Mouse (Mus musculus): ENCODE data around the gene Zfp280b. TPM values are rescaled to one million over a fixed set of nuclear protein-coding genes. Genes with fewer than 3 reads are reported as not detected.
A peak's percentile ranks its signal among the peaks of the same experiment; 100 is the strongest.
"Not testable (repeated sequence)": the region's sequence is repeated elsewhere in the genome, so short reads cannot be mapped to it uniquely, and the experiment has no call there.

Gene Zfp280b
- 1 to 10 TPM; 9.6 to 9.7 TPM for polyA plus RNA-seq (2017; shearing (Covaris generic))

DNA sequence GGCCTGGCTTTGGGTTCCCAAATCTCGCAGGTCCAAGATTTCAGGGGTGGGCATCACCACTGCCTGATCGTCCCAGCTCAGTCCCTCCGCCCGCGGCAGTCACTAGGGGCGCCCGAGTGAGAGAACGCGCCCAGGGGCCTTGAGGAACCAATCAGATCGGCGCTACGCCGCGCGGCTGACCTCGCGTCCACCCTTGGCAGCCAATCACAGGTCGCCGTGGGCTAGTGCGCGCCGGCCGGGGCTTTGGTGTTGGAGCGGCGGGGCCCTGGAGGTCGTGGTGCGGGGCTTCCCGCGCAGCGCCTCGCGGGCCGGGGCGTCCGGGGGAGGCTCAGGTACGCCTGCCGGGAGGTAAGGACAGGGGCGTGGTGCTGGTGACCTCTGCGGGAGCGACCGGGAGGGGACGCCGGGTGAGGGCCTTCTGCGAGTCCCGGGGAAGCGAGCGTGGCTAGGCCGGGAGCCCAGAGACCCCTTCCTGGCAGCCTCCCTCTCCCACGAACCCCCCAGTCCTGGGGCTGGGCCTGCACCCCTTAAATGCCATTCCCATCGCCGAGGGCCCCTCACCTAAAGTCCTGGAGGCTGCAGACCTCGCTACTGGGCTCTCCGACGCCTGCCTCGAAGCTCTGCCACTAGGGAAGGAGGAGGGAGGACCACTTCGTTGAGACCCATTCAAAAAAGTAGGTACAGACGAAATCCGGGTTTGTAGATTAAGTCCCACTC lies at the start of gene Zfp280b:
Gene Zfp280b, plus strand, starts transcription at position 249 of the 717 bp plus-strand sequence.
- ATAC-seq, result peak; percentile 91

- no peak for ATAC-seq
Observed at GRCm38 (mm10) chr10:75990430-75991042, 41.9 kb upstream of the Zfp280b start.

GRCm38 (mm10) chr10:75993616-75994240 lies 38.7 kb upstream of the Zfp280b start:
- no peak for ATAC-seq

GRCm38 (mm10) chr10:75994531-75995210 lies 37.8 kb upstream of the Zfp280b start:
- ATAC-seq, result not testable (repeated sequence)

- no peak for ATAC-seq
Observed at GRCm38 (mm10) chr10:75995463-75995862, 37.0 kb upstream of the Zfp280b start.

DNA sequence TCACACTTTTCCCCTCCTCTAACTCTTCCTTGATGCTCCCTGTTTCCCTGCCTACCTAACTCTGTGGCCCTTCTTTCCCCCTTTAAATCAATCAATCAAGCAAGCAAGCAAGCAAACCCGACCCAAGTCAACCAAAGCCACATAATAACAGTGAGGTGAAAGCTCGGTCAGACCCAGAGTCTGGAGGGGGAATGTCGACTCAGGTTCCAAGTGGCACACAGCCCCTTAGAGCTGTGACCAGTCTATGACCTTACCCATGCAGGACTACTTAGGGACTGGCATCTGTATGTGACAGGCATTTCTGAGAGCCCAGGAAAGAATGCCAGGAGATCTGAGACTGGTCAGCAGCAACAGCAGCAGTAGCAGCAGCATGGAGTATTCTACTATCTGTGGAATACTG lies 36.1 kb upstream of the Zfp280b start:
- no peak for ATAC-seq

GRCm38 (mm10) chr10:76001160-76001559 lies 31.3 kb upstream of the Zfp280b start:
- no peak for ATAC-seq

GRCm38 (mm10) chr10:76002101-76002521 lies 30.3 kb upstream of the Zfp280b start:
- no peak for ATAC-seq

GRCm38 (mm10) chr10:76002615-76003014 lies 29.8 kb upstream of the Zfp280b start:
- ATAC-seq, result no peak

DNA sequence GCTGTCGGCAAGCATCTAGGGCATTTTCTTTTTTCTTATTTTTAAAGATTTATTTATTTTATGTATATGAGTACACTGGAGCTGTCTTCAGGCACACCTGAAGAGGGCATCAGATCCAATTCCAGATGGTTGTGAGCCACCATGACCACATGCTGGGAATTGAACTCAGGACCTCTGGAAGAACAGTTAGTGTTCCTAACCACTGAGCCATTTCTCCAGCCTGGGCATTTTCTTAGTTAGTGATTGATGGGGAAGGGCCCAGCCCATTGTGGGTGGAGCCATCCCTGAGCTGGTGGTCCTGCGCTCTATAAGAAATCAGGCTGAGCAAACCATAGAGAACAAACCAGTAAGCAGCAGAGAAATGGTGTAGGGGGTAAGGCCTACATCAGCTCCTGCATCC lies 29.2 kb upstream of the Zfp280b start:
- no peak for ATAC-seq

GRCm38 (mm10) chr10:76006385-76006784 lies 26.1 kb upstream of the Zfp280b start:
- peak; percentile 99 for ATAC-seq

DNA sequence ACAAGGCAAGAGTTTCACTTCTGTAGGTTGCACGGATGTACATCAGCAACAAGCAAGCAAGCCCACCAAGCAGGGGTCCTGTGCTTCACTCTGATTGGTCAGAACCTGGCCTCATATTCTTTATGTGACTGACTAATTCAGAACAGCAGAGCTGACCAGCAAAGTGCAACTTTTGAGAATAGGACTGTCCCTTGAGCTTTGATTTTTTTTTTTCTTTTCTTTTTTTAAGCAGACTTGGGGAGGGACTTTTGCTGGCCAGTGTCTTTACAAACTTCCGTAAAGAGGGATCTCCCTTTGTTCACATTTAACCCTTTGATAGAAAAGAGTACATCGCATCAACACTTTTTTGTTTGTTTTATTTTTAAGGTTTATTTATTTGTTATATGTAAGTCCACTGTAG lies 22.6 kb upstream of the Zfp280b start:
- no peak for ATAC-seq

DNA sequence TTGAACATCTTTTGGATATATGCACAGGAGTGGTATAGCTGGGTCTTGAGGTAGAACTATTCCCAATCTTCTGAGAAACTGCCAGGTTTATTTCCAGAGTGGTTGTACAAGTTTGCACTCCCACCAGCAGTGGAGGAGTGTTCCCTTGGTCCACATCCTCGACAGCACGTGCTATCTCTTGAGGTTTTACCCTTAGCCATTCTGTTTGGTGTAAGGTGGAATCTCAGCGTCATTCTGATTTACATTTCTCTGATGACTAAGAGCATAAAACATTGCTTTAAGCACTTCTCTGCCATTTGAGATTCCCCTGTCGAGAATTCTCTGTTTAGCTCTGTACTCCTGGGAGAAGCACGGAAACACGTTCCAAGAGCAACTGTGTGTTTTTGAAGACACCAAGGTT lies 19.5 kb upstream of the Zfp280b start:
- ATAC-seq, result no peak

GRCm38 (mm10) chr10:76016886-76017285 lies 15.6 kb upstream of the Zfp280b start:
- ATAC-seq, result no peak

DNA sequence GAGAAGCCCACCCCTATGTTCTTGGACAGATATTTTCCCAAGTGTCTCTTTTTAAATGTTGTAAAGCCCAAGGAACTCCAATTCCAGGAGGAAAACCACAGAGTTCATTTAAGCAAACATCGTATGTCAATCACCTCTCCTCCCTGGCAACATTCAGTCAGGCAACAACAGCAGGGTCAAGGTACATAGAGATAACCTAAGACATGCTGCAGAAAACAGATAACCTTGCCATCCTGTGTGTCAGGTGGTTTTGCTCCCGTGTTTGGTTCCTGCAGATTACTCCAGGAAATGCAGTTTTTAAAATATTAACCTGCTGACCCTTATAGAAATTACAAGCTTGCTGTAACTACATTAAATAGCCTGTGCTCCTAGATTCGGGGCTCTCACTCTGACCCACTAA lies 10.7 kb upstream of the Zfp280b start:
- ATAC-seq, result no peak

- ATAC-seq, result no peak
Observed at GRCm38 (mm10) chr10:76023921-76024320, 8.5 kb upstream of the Zfp280b start.

- ATAC-seq, result no peak
Observed at GRCm38 (mm10) chr10:76025470-76026190, 6.8 kb upstream of the Zfp280b start.

DNA sequence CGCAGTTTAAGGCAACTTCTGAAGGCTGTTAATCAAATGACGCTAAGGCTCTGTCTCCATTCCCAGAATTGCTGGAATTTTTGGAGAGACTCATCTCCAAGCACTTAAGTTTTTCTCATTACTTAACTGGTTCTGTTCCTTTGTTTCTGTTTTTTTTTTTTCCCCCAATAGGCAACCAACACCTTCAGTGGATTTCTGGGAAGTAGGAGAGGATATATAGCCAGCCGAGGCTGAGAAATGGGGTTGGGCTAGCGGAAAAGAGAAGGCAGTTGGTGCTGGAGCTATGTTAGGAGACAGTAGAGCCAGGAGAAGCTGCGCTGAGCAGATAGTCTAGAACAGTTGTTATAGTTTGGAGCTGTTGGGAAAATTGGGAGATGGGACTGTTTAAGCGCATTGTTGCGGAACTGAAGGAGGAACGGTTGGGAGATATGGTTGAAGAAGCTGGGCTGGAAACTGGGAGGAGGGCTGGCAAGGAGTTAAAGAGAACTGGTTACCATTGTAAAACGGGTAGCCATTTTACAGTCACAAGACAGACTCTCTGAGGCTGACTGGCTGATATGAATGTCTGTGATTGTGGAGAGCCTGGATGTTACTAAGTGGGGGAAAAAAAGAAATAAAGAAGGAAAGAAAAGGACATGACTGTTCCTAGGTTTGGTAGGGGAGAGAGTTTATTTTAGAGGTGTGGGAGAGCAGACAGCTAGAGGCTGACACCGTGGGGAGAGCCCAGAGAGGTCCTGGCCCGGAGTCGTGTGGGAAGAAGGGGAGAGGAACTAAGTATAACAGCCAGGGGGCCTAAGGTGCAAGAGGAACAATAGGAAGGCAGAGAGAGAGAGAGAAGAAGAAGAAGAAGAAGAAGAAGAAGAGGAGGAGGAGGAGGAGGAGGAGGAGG lies 5.1 kb upstream of the Zfp280b start:
- ATAC-seq, result no peak

DNA sequence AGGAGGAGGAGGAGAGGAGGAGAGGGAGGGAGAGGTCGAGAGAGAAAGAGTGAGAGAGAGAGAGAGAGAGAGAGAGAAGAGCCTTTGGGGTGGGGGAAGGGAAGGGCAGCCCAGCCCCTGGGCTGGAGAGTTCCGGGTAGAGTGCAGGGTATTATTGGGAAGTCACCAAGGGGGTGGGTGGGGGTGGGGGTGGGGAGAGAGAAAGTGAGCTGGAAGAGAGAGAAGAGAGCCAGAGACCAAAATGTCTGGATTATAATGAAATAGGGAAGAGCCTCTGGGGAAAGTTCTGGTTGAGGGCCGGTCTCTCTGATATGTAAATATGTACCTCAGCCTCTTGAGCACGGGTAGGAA lies 4.5 kb upstream of the Zfp280b start:
- no peak for ATAC-seq

GRCm38 (mm10) chr10:76028396-76028795 lies 4.1 kb upstream of the Zfp280b start:
- no peak for ATAC-seq

DNA sequence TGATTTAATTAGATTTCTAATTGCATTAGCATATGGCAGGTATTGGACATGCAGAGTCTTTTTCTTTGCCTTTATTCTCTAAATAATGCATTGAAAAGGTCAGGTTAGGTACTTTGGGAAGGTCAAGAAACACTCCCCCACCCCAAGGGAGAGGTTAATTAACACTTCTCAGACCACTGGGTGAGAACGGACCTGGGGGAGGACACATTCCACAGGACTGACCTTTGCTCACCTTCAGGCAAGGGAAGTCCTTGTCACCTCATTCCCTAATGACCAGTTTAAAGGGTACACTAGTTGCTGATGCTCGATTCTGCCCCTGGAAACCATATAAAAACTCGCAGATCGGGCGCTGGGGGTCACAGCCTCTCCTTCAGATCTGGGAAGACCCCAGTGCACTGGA lies 3.2 kb upstream of the Zfp280b start:
- ATAC-seq, result no peak

DNA sequence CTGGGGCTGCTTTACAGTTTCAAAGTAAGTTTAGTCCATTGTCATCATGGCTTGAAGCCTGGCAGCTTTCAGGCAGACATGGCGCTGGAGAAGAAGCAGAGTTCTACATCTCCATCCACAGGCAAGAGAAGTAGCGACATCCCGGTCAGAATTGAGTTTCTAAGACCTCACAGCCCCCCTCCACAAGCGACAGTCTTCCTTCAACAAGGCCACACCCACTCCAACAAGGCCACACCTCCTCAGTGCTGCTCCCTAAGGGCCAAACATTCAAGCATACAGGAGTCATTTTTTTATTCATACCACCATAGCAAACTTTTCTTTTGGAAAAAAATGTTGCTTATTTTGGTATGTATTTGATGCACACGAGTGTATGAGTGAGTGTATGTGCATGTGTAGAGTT lies 2.0 kb upstream of the Zfp280b start:
- no peak for ATAC-seq

All from CD4-positive, CD25-positive, alpha-beta regulatory T cell, adult 4 months (primary cell).